Mouse (Mus musculus) embryonic facial prominence, embryonic 11.5 days (tissue): ENCODE results near the gene Impdh2. TPM values are rescaled to one million over a fixed set of nuclear protein-coding genes. Genes with fewer than 3 reads are reported as not detected.

Source experiments
- ATAC-seq: fragments of 200-750 bp; cut with Nextera tagmentation; replicated peaks from 2 replicates; pipeline ENCODE4 v1.8.0; 2017; ENCODE audit warnings: low read depth; ENCODE audit not compliant: insufficient number of reproducible peaks, low FRiP score, low TSS enrichment
- DNase-seq: peaks from one replicate; pipeline ENCODE4 v3.0.0-alpha.2; 2015; ENCODE audit warnings: low spot score
- H3K27ac ChIP-seq: fragments of 300-500 bp; sonication (generic); replicated peaks from 2 replicates; pipeline ENCODE4 v1.5.1; 2014; ENCODE audit warnings: mild to moderate bottlenecking, low read depth, low read length, control low read depth
- H3K27me3 ChIP-seq: fragments of 300-500 bp; sonication (generic); 2 replicates; pipeline ENCODE4 v1.6.1; 2014; ENCODE audit warnings: mild to moderate bottlenecking, low read length, moderate library complexity, mixed read lengths; ENCODE audit not compliant: control insufficient read depth, insufficient read depth
- H3K36me3 ChIP-seq: fragments of 300-500 bp; sonication (generic); replicated peaks from 2 replicates; pipeline ENCODE4 v1.6.1; 2014; ENCODE audit warnings: low read depth, mild to moderate bottlenecking, low read length, moderate library complexity, mixed read lengths; ENCODE audit not compliant: control insufficient read depth, insufficient read depth
- H3K4me1 ChIP-seq: fragments of 300-500 bp; sonication (generic); 2 replicates; pipeline ENCODE4 v1.6.1; 2014; ENCODE audit warnings: low read length, mixed read lengths; ENCODE audit not compliant: control insufficient read depth, insufficient read depth
- H3K4me2 ChIP-seq: fragments of 300-500 bp; sonication (generic); 2 replicates; pipeline ENCODE4 v1.6.1; 2014; ENCODE audit warnings: low read depth, mild to moderate bottlenecking, control low read depth, low read length, moderate library complexity
- H3K4me3 ChIP-seq: fragments of 300-500 bp; sonication (generic); 2 replicates; pipeline ENCODE4 v1.5.1; 2014; ENCODE audit warnings: low read depth, low read length, control low read depth
- H3K9ac ChIP-seq: fragments of 300-500 bp; sonication (generic); replicated peaks from 2 replicates; pipeline ENCODE4 v1.6.1; 2014; ENCODE audit warnings: mild to moderate bottlenecking, control low read depth, low read length
- H3K9me3 ChIP-seq: fragments of 300-500 bp; sonication (generic); replicated peaks from 2 replicates; pipeline ENCODE4 v1.6.1; 2016; ENCODE audit warnings: mild to moderate bottlenecking, low read length, inconsistent platforms, mixed read lengths; ENCODE audit not compliant: control insufficient read depth
- WGBS: fragments of 180-500 bp; shearing (Covaris S2); extraction: QIAGEN DNeasy Blood & Tissue Kit; methylation state at CpG from one replicate; pipeline ENCODE4 v1.1.7; 2014; 5-methylcytosine and 5-hydroxymethylcytosine counted together
- polyA plus RNA-seq: library from polyadenylated mRNA; unstranded; fragments of >200 nt; fragmentation: Nextera tagmentation; extraction: Ambion mirVana; gene quantifications from 2 replicates; pipeline ENCODE4 v1.2.1, GENCODE M21; 2014

Gene Impdh2
- polyA plus RNA-seq, 1 experiment from 2014 or later, result 242 TPM

DNA sequence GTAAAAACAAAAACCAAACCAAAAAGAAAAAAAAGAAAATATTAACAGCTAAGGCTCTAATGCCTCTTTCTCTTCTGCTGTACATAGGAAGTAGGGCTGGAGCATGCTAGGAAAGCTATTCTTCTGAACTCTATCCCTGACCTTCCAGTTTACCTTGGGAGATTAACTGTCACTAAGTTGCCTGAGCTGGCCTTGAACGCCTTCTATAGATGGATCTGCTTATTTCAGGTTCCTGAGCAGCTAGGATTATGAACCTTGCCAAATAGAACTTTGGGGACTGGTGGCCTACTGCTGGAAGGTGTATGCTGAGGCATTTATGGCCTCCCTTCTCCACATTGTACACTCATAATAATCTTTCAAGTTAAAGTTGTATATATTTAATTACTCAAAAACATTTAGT lies 29.1 kb upstream of the Impdh2 start:
- H3K27ac ChIP-seq, result no peak overlapping the region
- H3K9me3 ChIP-seq, result no peaks in the 10 kb centered on the region
- no peaks in the 10 kb centered on the region for H3K4me1 ChIP-seq
- H3K4me2 ChIP-seq, result no peak overlapping the region
- H3K36me3 ChIP-seq, result peaks cover 30% of the 10 kb centered on the region
- H3K4me3 ChIP-seq, result no peak overlapping the region
- no peak for ATAC-seq
- no peaks in the 10 kb centered on the region for H3K27me3 ChIP-seq
- H3K9ac ChIP-seq, result no peak overlapping the region
- DNase-seq, result no peak
- 94% methylated on average over 1 of the region's 1 CpGs for WGBS

DNA sequence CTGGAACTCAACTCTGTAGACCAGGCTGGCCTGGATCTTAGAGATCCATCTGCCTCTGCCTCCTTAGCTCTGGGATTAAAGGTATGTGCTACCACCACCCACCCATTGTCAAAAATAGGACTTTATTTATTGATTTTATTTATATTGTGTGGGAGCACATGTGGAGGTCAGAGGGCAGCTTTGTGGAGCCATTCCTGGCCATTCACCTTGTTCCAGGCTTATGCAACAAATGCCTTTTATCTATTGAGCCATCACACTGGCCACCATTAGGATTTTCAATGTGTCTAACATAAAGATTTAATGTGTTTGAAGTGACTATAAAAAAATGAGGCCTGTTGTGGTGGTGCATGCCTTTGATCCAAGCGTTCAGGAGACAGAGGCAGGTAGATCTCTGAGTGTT lies 28.6 kb upstream of the Impdh2 start:
- H3K4me1 ChIP-seq, result no peaks in the 10 kb centered on the region
- peaks cover 30% of the 10 kb centered on the region for H3K36me3 ChIP-seq
- WGBS, result 92% methylated on average over 1 of the region's 1 CpGs
- no peaks in the 10 kb centered on the region for H3K9me3 ChIP-seq
- no peak overlapping the region for H3K4me2 ChIP-seq
- H3K27ac ChIP-seq, result no peak overlapping the region
- H3K4me3 ChIP-seq, result no peak overlapping the region
- no peak overlapping the region for H3K9ac ChIP-seq
- H3K27me3 ChIP-seq, result no peaks in the 10 kb centered on the region
- DNase-seq, result no peak
- ATAC-seq, result no peak

DNA sequence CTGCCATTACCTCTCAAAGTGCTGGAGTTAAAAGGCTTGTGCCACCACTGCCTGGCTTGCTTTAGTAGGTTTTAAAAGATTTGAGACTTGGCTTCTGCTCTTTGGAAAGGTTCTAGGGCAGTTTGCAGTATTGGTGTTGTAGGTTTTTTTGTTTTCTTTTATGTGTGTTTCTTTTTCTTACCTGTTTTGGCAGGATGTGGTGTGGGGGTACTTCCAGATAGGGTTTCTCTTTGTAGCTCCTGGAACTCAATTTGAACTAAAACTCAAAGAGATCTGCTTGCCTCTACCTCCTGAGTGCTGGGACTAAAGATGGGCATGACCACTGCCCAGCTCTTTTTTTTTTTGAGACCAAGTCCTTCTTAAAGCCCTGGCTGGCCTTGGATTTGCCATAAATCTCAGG lies 19.2 kb upstream of the Impdh2 start:
- Histone ChIP-seq H3K9me3 (no peaks in the 10 kb centered on the region), H3K27me3 (no peaks in the 10 kb centered on the region), H3K27ac (no peak overlapping the region), H3K4me1 (no peaks in the 10 kb centered on the region), H3K4me2 (no peak overlapping the region), H3K36me3 (peaks cover 30% of the 10 kb centered on the region), H3K9ac (no peak overlapping the region), H3K4me3 (no peak overlapping the region)
- DNase-seq (no peak), ATAC-seq (no peak)

DNA sequence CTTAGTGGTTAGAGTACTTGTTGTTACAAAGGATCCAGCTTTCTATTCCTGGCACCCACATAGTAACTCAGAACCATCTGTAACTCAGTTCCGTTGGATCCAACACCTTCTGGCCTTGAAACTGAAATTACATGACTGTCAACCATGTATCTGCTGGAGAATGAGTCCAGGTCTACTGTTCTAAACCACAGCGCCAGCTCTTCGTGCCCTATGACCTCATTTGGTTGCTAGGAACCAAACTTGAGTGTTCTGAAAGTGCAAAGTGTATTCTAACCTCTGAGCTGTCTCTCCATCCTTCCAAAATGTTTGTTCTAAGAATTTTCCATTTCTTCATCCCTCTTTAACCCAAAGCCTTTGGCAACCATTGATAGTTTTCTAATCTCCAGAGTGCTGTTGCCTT lies 14.1 kb upstream of the Impdh2 start:
- 95% methylated on average over 3 of the region's 3 CpGs for WGBS
- H3K4me2 ChIP-seq, result no peak overlapping the region
- ATAC-seq (no peak), DNase-seq (no peak)
- H3K9me3 ChIP-seq, result no peaks in the 10 kb centered on the region
- no peaks in the 10 kb centered on the region for H3K27me3 ChIP-seq
- H3K4me3 ChIP-seq, result no peak overlapping the region
- H3K9ac ChIP-seq, result no peak overlapping the region
- H3K36me3 ChIP-seq, result peaks cover 29% of the 10 kb centered on the region
- H3K4me1 ChIP-seq, result no peaks in the 10 kb centered on the region
- no peak overlapping the region for H3K27ac ChIP-seq

DNA sequence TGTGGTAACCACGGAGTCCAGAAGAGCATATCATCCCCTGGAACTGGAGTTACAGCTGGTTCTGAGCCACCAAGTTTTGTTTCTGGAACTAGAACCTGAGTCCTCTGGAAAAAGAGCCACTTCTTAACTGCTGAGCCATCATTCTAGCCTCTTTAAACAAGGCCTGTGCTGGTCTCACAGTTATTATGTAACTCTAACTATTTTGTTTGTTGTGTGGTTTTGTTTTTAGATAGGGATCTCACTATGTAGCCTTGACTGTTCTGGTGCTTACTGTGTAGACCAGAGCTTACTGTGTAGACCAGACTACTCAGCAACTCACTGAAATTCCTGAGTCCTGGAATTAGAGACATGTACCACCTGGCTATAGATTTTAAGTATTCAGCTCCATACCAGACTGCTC lies 13.2 kb upstream of the Impdh2 start:
- H3K36me3 ChIP-seq, result peaks cover 21% of the 10 kb centered on the region

DNA sequence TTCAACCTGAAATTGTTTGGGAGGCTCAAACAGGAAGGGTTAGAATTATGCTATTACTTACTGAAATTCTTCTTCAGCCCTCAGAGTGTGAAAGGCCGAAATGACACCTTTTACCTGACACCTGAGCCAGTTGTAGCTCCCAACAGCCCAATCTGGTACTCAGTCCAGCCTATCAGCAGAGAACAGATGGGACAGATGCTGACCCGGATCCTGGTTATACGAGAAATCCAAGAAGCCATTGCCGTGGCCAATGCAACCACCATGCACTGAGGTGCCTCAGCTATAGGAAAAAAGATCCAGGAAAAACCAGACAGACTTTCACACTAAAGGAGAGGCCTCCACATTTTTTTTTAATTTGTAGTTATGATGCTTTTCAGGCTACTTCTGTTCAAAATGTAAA lies 917 bp upstream of the Impdh2 start:
- no peaks in the 10 kb centered on the region; the same call in 1 of the 2 replicates for H3K4me1 ChIP-seq
- ATAC-seq (no peak), DNase-seq (no peak)
- H3K27me3 ChIP-seq, result no peaks in the 10 kb centered on the region
- H3K27ac ChIP-seq, result no peak overlapping the region
- 89% methylated on average over 4 of the region's 4 CpGs for WGBS
- H3K36me3 ChIP-seq, result peaks cover 12% of the 10 kb centered on the region
- no peak overlapping the region for H3K4me2 ChIP-seq
- H3K9me3 ChIP-seq, result no peaks in the 10 kb centered on the region
- H3K9ac ChIP-seq, result no peak overlapping the region
- H3K4me3 ChIP-seq, result no peak overlapping the region

More for the DNA sequence above, 13.2 kb upstream of the Impdh2 start:
- no peaks in the 10 kb centered on the region for H3K4me1 ChIP-seq
- no peak overlapping the region for H3K9ac ChIP-seq
- H3K27me3 ChIP-seq, result no peaks in the 10 kb centered on the region
- no peak overlapping the region for H3K4me2 ChIP-seq
- H3K27ac ChIP-seq, result no peak overlapping the region
- DNase-seq (no peak), ATAC-seq (no peak)
- H3K4me3 ChIP-seq, result no peak overlapping the region
- WGBS, result 98% methylated on average over 1 of the region's 1 CpGs
- no peaks in the 10 kb centered on the region for H3K9me3 ChIP-seq

DNA sequence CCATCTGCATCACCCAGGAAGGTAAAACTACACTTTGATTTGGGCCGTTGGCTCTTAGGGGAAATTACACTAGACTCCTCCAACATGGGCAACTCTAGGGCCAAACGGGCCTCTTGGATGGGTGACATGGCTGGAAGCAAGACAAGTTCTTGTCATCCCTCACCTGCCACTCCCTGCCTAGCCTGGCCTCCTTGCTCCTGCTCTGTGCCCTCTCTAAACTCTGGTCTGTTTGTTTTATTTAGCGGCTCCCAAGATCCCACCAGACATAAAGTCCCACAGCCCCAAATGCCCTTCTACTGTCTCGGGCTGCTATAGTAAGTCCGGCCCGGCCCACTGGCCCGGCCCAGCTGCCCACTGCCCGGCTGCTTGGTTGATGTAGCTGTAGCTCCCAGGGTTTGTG lies 3.6 kb downstream of the Impdh2 start:
- H3K9ac ChIP-seq, result no peak overlapping the region
- H3K9me3 ChIP-seq, result no peaks in the 10 kb centered on the region
- H3K27me3 ChIP-seq, result no peaks in the 10 kb centered on the region
- H3K27ac ChIP-seq, result no peak overlapping the region
- no peaks in the 10 kb centered on the region; the same call in none of the 2 replicates for H3K36me3 ChIP-seq
- no peak overlapping the region for H3K4me3 ChIP-seq
- ATAC-seq (no peak), DNase-seq (no peak)
- no peak overlapping the region for H3K4me2 ChIP-seq
- 94% methylated on average over 8 of the region's 8 CpGs for WGBS
- H3K4me1 ChIP-seq, result peaks cover 9% of the 10 kb centered on the region

DNA sequence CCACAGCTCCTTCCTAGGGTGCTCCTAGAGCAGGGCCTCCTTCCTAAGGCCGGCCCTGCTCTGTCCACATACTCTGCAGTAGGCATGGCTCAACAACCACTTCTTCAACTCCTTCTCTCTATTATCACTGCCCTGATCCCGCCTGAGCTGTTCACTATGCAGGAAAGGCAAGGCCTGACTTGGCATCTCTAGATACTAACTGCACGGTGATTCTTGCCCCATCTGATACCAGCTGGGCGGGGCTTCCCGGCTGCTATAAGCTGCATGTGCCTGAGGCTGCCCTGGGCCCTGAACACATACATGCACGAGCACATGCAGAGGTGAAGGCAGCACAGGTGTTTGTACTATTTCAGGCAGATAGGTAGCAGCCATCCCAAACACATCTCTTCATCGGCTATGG lies 4.0 kb downstream of the Impdh2 start:
- Histone ChIP-seq H3K4me2 (no peak overlapping the region), H3K27ac (no peak overlapping the region), H3K4me1 (peaks cover 9% of the 10 kb centered on the region), H3K9me3 (no peaks in the 10 kb centered on the region), H3K4me3 (no peak overlapping the region), H3K27me3 (no peaks in the 10 kb centered on the region), H3K36me3 (no peaks in the 10 kb centered on the region; the same call in none of the 2 replicates), H3K9ac (no peak overlapping the region)
- 87% methylated on average over 7 of the region's 7 CpGs for WGBS
- no peak for ATAC-seq
- DNase-seq, result no peak
